Mouse (Mus musculus) bone marrow macrophage, adult 2 months (primary cell): Measurements from ENCODE around the gene Tspan18.

Experiments used
- CTCF ChIP-seq: IDR thresholded peaks from 2 replicates; pipeline ENCODE4 v1.5.1; 2012; ENCODE audit warnings: low read depth, mild to moderate bottlenecking, low read length, moderate library complexity
- POLR2A ChIP-seq: IDR thresholded peaks from 2 replicates; pipeline ENCODE4 v1.6.1; 2012; ENCODE audit warnings: mild to moderate bottlenecking, low read depth, low read length, borderline replicate concordance

DNA sequence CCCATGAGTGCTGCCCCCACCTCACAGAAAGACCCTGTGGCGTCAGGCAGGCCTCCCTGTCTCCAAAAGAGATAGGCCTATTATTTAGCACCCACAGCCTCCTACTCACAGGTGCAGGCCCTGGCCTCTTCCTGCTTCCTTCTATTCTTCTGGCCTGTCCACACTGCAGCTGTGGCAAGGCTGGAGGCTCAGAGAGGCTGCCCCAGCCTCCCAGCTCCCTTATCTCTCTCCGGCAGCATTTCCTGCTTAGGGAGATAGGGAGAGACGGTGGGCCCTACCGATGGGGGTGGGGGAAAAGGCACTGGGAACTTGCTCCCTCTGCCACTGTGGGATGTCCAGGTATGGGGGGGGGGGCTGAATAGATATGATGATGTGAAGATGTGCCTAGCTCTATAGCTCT, 19.4 kb upstream of the Tspan18 start:
- no peak for TF ChIP-seq CTCF
- no peak for TF ChIP-seq POLR2A
